Mouse (Mus musculus) ES-E14 (cell line): Measurements from ENCODE around the gene Rad51b.

Source experiments
- ZC3H11A ChIP-seq: IDR thresholded peaks from 2 replicates; pipeline ENCODE4 v1.6.1; 2012; ENCODE audit warnings: low read depth, mild to moderate bottlenecking, inconsistent platforms, low read length, borderline replicate concordance
- ZNF384 ChIP-seq: IDR thresholded peaks from 2 replicates; pipeline ENCODE4 v1.6.1; 2012; ENCODE audit warnings: low read depth, low read length, inconsistent platforms

DNA sequence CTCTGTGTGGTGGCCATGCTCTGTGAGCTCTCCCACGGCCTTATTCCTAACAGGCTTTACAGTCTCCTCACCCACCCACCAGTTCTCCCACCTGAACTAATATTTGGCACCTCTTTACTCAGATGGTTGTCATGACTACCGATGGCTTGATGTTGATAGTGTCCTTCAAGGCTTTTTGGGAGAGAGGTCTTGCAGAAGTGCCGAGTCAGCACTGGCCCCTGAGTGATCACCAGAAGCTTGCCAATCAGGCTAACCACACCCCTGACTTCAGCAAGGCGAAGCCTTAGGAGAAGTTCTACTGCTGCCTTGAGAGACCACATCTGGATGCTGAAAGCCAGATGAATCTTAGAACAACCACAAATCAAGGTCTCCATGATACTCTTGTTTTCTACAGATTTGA is 209.3 kb downstream of the Rad51b start:
- no peak for TF ChIP-seq ZC3H11A
- TF ChIP-seq ZNF384: no peak
